ENCODE assay signal across 21 mouse cellular contexts in the genomic region with DNA sequence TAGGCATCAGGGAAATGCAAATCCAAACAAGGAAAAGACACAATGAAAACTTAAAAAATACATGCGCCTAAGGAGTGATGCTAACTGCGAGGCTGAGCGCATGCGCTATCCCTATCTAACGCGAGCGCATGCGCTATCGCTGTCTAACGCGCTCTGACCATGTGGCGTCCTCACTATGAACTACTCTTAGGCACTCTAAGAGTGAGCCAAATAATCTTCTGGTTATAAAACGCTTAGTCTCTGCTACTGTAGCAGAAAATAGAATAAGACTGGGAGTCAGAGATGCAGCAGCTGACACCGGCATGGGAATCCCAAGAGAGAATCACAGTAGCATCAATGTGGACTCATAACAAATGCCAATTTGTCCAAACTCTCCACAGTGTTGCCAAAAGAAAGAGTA. TPM values are rescaled to one million over a fixed set of nuclear protein-coding genes. Genes with fewer than 3 reads are reported as not detected.
A peak's percentile ranks its signal among the peaks of the same experiment; 100 is the strongest.
DNase-seq lines count a peak whose midpoint lies in the region; ATAC-seq lines count a peak whose summit lies in the region.
"Had no signal": no experiment of that assay in that cellular context is flagged by ENCODE, and none has a peak within 500 bp of the region (broad histone marks: within the 10 kb centered on the region; RNA-seq: fewer than 3 reads in every experiment).

No protein-coding gene starts in this region.

- no peak for ATAC-seq in hindbrain, embryonic 11.5 days (ENCODE audit: low FRiP score)
- no peak for ATAC-seq in intestine, embryonic 14.5 days (replicated peaks; ENCODE audit: low FRiP score, low TSS enrichment, low read depth)
- ATAC-seq in intestine, embryonic 16.5 days, result no peak
- ATAC-seq in midbrain, embryonic 12.5 days (ENCODE audit: low FRiP score, low read depth), result no peak
- no peak for ATAC-seq in midbrain, embryonic 16.5 days
- ATAC-seq: activated CD4-positive, CD25-positive, alpha-beta regulatory T cell, adult 4 months; forebrain, embryonic 14.5 days; Patski had no signal

- no peaks in the 10 kb centered on the region for H3K9me3 ChIP-seq in hindbrain, embryonic 10.5 days
- H3K9me3 ChIP-seq in hindbrain, embryonic 11.5 days (ENCODE audit: control insufficient read depth, low read length), result no peaks in the 10 kb centered on the region
- H3K9me3 ChIP-seq in intestine, embryonic 14.5 days (ENCODE audit: control insufficient read depth, low read length), result no peaks in the 10 kb centered on the region
- H3K9me3 ChIP-seq in intestine, embryonic 16.5 days (ENCODE audit: control insufficient read depth, low read length), result no peaks in the 10 kb centered on the region
- H3K9me3 ChIP-seq in midbrain, embryonic 12.5 days, result no peaks in the 10 kb centered on the region
- no peaks in the 10 kb centered on the region for H3K9me3 ChIP-seq in midbrain, embryonic 16.5 days (replicated peaks; ENCODE audit: control insufficient read depth, low read length, poor library complexity, severe bottlenecking)
- H3K9me3 ChIP-seq: embryonic facial prominence, embryonic 15.5 days; forebrain, embryonic 10.5 days; heart, embryonic 12.5 days had no signal

- no peak overlapping the region for H3K4me3 ChIP-seq in hindbrain, embryonic 10.5 days
- H3K4me3 ChIP-seq in hindbrain, embryonic 11.5 days (ENCODE audit: low read depth, low read length), result no peak overlapping the region
- no peak overlapping the region for H3K4me3 ChIP-seq in intestine, embryonic 14.5 days (ENCODE audit: low read depth, low read length)
- no peak overlapping the region for H3K4me3 ChIP-seq in intestine, embryonic 16.5 days (ENCODE audit: low read length)
- H3K4me3 ChIP-seq in midbrain, embryonic 12.5 days, result no peak overlapping the region
- H3K4me3 ChIP-seq in midbrain, embryonic 16.5 days (ENCODE audit: low read depth, low read length), result no peak overlapping the region
- H3K4me3 ChIP-seq: embryonic facial prominence, embryonic 15.5 days; erythroblast, embryonic 14.5 days; forebrain, embryonic 10.5 days; heart, adult 2 months; heart, embryonic 12.5 days had no signal

- no peak overlapping the region for H3K4me2 ChIP-seq in hindbrain, embryonic 11.5 days (replicated peaks; ENCODE audit: low read depth, low read length)
- no peak overlapping the region for H3K4me2 ChIP-seq in intestine, embryonic 14.5 days (ENCODE audit: low read length)
- H3K4me2 ChIP-seq in intestine, embryonic 16.5 days (ENCODE audit: low read depth, low read length), result no peak overlapping the region
- H3K4me2 ChIP-seq in midbrain, embryonic 12.5 days (replicated peaks), result no peak overlapping the region
- no peak overlapping the region for H3K4me2 ChIP-seq in midbrain, embryonic 16.5 days (ENCODE audit: low read length)
- H3K4me2 ChIP-seq: embryonic facial prominence, embryonic 15.5 days had no signal

- 0 out of 2 replicates have a peak, but pooled peaks cover 4% of the 10 kb centered on the region for H3K27me3 ChIP-seq in hindbrain, embryonic 10.5 days (ENCODE audit: insufficient read depth, poor library complexity, severe bottlenecking)
- H3K27me3 ChIP-seq in hindbrain, embryonic 11.5 days (ENCODE audit: control insufficient read depth, insufficient read depth, low read length), result no peaks in the 10 kb centered on the region
- no peaks in the 10 kb centered on the region for H3K27me3 ChIP-seq in intestine, embryonic 14.5 days (replicated peaks; ENCODE audit: control insufficient read depth, insufficient read depth, low read length)
- no peaks in the 10 kb centered on the region for H3K27me3 ChIP-seq in intestine, embryonic 16.5 days (replicated peaks; ENCODE audit: control insufficient read depth, insufficient read depth, low read length)
- H3K27me3 ChIP-seq in midbrain, embryonic 12.5 days, result peaks cover 36% of the 10 kb centered on the region
- no peaks in the 10 kb centered on the region for H3K27me3 ChIP-seq in midbrain, embryonic 16.5 days (ENCODE audit: control insufficient read depth, insufficient read depth, low read depth, low read length)
- H3K27me3 ChIP-seq: embryonic facial prominence, embryonic 15.5 days; heart, embryonic 12.5 days had no signal

- no peak overlapping the region for H3K9ac ChIP-seq in hindbrain, embryonic 11.5 days (ENCODE audit: low read depth, low read length)
- no peak overlapping the region for H3K9ac ChIP-seq in intestine, embryonic 14.5 days (ENCODE audit: low read length)
- H3K9ac ChIP-seq in intestine, embryonic 16.5 days (ENCODE audit: low read depth, low read length), result no peak overlapping the region
- no peak overlapping the region for H3K9ac ChIP-seq in midbrain, embryonic 12.5 days (replicated peaks)
- H3K9ac ChIP-seq in midbrain, embryonic 16.5 days (ENCODE audit: low read depth, low read length), result no peak overlapping the region
- H3K9ac ChIP-seq: embryonic facial prominence, embryonic 15.5 days; heart, embryonic 12.5 days had no signal

- H3K36me3 ChIP-seq in hindbrain, embryonic 10.5 days, result no peaks in the 10 kb centered on the region
- H3K36me3 ChIP-seq in hindbrain, embryonic 11.5 days (ENCODE audit: control insufficient read depth, insufficient read depth, low read length), result no peaks in the 10 kb centered on the region
- no peaks in the 10 kb centered on the region for H3K36me3 ChIP-seq in intestine, embryonic 14.5 days (ENCODE audit: control insufficient read depth, insufficient read depth, low read length)
- H3K36me3 ChIP-seq in intestine, embryonic 16.5 days (ENCODE audit: control insufficient read depth, insufficient read depth, low read length), result no peaks in the 10 kb centered on the region
- H3K36me3 ChIP-seq in midbrain, embryonic 12.5 days, result no peaks in the 10 kb centered on the region
- no peaks in the 10 kb centered on the region for H3K36me3 ChIP-seq in midbrain, embryonic 16.5 days (ENCODE audit: control insufficient read depth, insufficient read depth, low read length)
- H3K36me3 ChIP-seq: embryonic facial prominence, embryonic 15.5 days; forebrain, embryonic 10.5 days; heart, embryonic 12.5 days had no signal

- no peak for DNase-seq in hindbrain, embryonic 10.5 days (ENCODE audit: low spot score)
- DNase-seq in hindbrain, embryonic 11.5 days (ENCODE audit: low spot score), result no peak
- DNase-seq in intestine, embryonic 14.5 days (ENCODE audit: low spot score), result peak; percentile 38
- DNase-seq in heart, adult 8-10 months (ENCODE audit: low spot score), result no peak
- DNase-seq: adrenal gland, adult 2 months; adrenal gland, postnatal 25 days; cerebellum, adult 2 months; embryo, embryonic 11 days; gastrocnemius, postnatal 10 days; heart, adult 2 months; kidney, adult 11 months had no signal

- peak overlapping the region; percentile 70; the same call in 1 of the 2 replicates for H3K27ac ChIP-seq in hindbrain, embryonic 10.5 days
- no peak overlapping the region for H3K27ac ChIP-seq in hindbrain, embryonic 11.5 days (ENCODE audit: low read depth, low read length)
- H3K27ac ChIP-seq in intestine, embryonic 14.5 days (ENCODE audit: low read depth), result no peak overlapping the region
- no peak overlapping the region for H3K27ac ChIP-seq in intestine, embryonic 16.5 days (ENCODE audit: low read length)
- peak overlapping the region; percentile 56; the same call in 1 of the 2 replicates for H3K27ac ChIP-seq in midbrain, embryonic 12.5 days (replicated peaks)
- H3K27ac ChIP-seq in midbrain, embryonic 16.5 days (ENCODE audit: low read length), result peak overlapping the region; percentile 50; the same call in 1 of the 2 replicates
- H3K27ac ChIP-seq: embryonic facial prominence, embryonic 15.5 days; forebrain, embryonic 10.5 days; heart, adult 2 months had no signal

- 94% methylated on average over 14 of the region's 14 CpGs for WGBS in hindbrain, embryonic 10.5 days
- 95% methylated on average over 14 of the region's 14 CpGs for WGBS in hindbrain, embryonic 11.5 days
- 94% methylated on average over 14 of the region's 14 CpGs for WGBS in intestine, embryonic 14.5 days
- WGBS in intestine, embryonic 16.5 days, result 92% methylated on average over 14 of the region's 14 CpGs
- 94% methylated on average over 14 of the region's 14 CpGs for WGBS in midbrain, embryonic 12.5 days
- WGBS in midbrain, embryonic 16.5 days, result 91% methylated on average over 14 of the region's 14 CpGs

- peaks cover 19% of the 10 kb centered on the region for H3K4me1 ChIP-seq in hindbrain, embryonic 10.5 days (replicated peaks)
- H3K4me1 ChIP-seq in hindbrain, embryonic 11.5 days (replicated peaks; ENCODE audit: control insufficient read depth, insufficient read depth, low read length), result no peaks in the 10 kb centered on the region
- H3K4me1 ChIP-seq in intestine, embryonic 14.5 days (replicated peaks; ENCODE audit: control insufficient read depth, insufficient read depth, low read length), result no peaks in the 10 kb centered on the region
- H3K4me1 ChIP-seq in intestine, embryonic 16.5 days (ENCODE audit: control insufficient read depth, insufficient read depth, low read length), result no peaks in the 10 kb centered on the region
- peaks cover 8% of the 10 kb centered on the region; the same call in 1 of the 2 replicates for H3K4me1 ChIP-seq in midbrain, embryonic 12.5 days
- peaks cover 14% of the 10 kb centered on the region for H3K4me1 ChIP-seq in midbrain, embryonic 16.5 days (ENCODE audit: control insufficient read depth, insufficient read depth, low read length)

RNA-seq across cellular contexts. Expression of a gene that starts 48.2 kb away (rescaled TPM):
- 29.7 and 33.5 TPM in 2 replicates for polyA plus RNA-seq in hindbrain, embryonic 10.5 days (2016; fragmentation: Nextera tagmentation; extraction: Ambion mirVana)
- polyA plus RNA-seq in hindbrain, embryonic 11.5 days (2014; fragmentation: Nextera tagmentation; extraction: Ambion mirVana), result 44.1 and 49.2 TPM in 2 replicates
- polyA plus RNA-seq in intestine, embryonic 14.5 days (2014; fragmentation: Nextera tagmentation; extraction: Ambion mirVana), result 34.1 and 36.4 TPM in 2 replicates
- 17.5 and 18.8 TPM in 2 replicates for polyA plus RNA-seq in intestine, embryonic 16.5 days (2015; fragmentation: Nextera tagmentation; extraction: Ambion mirVana)
- polyA plus RNA-seq in midbrain, embryonic 12.5 days (2016; fragmentation: Nextera tagmentation; extraction: Ambion mirVana), result 40.2 and 40.9 TPM in 2 replicates
- 37.3 and 41.9 TPM in 2 replicates for polyA plus RNA-seq in midbrain, embryonic 16.5 days (2015; fragmentation: Nextera tagmentation; extraction: Ambion mirVana)
- total RNA-seq in heart, adult 8-10 months (2022), result 10 to 100 TPM; 13.4 to 17.9 (median 15.3) TPM

Comparison
In these comparisons a context has a peak if more than half of its experiments do, and no peak if none do; other contexts are left out.
1. H3K27ac ChIP-seq: peak in hindbrain, embryonic 10.5 days (single experiment), midbrain, embryonic 12.5 days (single experiment) and midbrain, embryonic 16.5 days (single experiment); none in hindbrain, embryonic 11.5 days (single experiment), intestine, embryonic 14.5 days (single experiment) and intestine, embryonic 16.5 days (single experiment).